Mouse (Mus musculus) kidney, adult 2 months (tissue): Measurements from ENCODE around the gene Cntn5. TPM values are rescaled to one million over a fixed set of nuclear protein-coding genes. Genes with fewer than 3 reads are reported as not detected.

Source experiments
- DNase-seq: peaks from one replicate; pipeline ENCODE4 v3.0.0; 2021
- H3K27ac ChIP-seq: fragments of 200-500 bp; 2 replicates; pipeline ENCODE4 v1.5.1; 2012; ENCODE audit warnings: low read depth, low read length, control low read depth, inconsistent platforms; ENCODE audit not compliant: insufficient read depth
- H3K27me3 ChIP-seq: fragments of 200-500 bp; replicated peaks from 2 replicates; pipeline ENCODE4 v1.6.1; 2012; ENCODE audit warnings: mild to moderate bottlenecking, moderate library complexity, low read length, inconsistent platforms; ENCODE audit not compliant: control insufficient read depth, insufficient read depth
- H3K36me3 ChIP-seq: fragments of 200-500 bp; 2 replicates; pipeline ENCODE4 v1.6.1; 2012; ENCODE audit warnings: mild to moderate bottlenecking, moderate library complexity, low read length, inconsistent platforms; ENCODE audit not compliant: control insufficient read depth, insufficient read depth
- H3K4me1 ChIP-seq: fragments of 200-500 bp; 2 replicates; pipeline ENCODE4 v1.6.1; 2011; ENCODE audit warnings: low read length; ENCODE audit not compliant: control insufficient read depth, insufficient read depth
- H3K4me3 ChIP-seq: fragments of 200-500 bp; 2 replicates; pipeline ENCODE4 v1.5.1; 2011; ENCODE audit warnings: mild to moderate bottlenecking, low read depth, low read length, control low read depth; ENCODE audit not compliant: insufficient read depth
- CTCF ChIP-seq: fragments of 200-500 bp; conservative IDR thresholded peaks from 2 replicates; pipeline ENCODE4 v1.5.1; 2011; ENCODE audit warnings: low read depth, mild to moderate bottlenecking, control low read depth, low read length, moderate library complexity, mixed read lengths; ENCODE audit not compliant: insufficient read depth, insufficient read length
- POLR2A ChIP-seq: fragments of 200-500 bp; IDR thresholded peaks from one replicate; pipeline ENCODE4 v1.6.1; 2011; ENCODE audit warnings: low read depth, low read length, control low read depth
- WGBS: fragments of 180-500 bp; shearing (Covaris S2); methylation state at CpG from one replicate; pipeline ENCODE4 v1.1.7; 2018; 5-methylcytosine and 5-hydroxymethylcytosine counted together
- polyA plus RNA-seq: library from polyadenylated mRNA; depleted of rRNA; stranded (reverse); fragments of >200 nt; gene quantifications from 2 replicates; pipeline ENCODE4 v1.2.3, GENCODE M21; 2012

Gene Cntn5
- polyA plus RNA-seq, 1 experiment = 0.09 TPM

- WGBS = 73% methylated on average over 5 of the region's 5 CpGs
- DNase-seq = no peak
- TF ChIP-seq CTCF = no peak
- TF ChIP-seq POLR2A = no peak
- no peaks in the 10 kb centered on the region for H3K4me1 ChIP-seq
- no peaks in the 10 kb centered on the region for H3K27me3 ChIP-seq
- H3K27ac ChIP-seq = no peak overlapping the region
- no peaks in the 10 kb centered on the region for H3K36me3 ChIP-seq
- H3K4me3 ChIP-seq = no peak overlapping the region
Observed at GRCm38 (mm10) chr9:10532248-10532647, 372.3 kb downstream of the Cntn5 start.

GRCm38 (mm10) chr9:10531087-10531486, 373.5 kb downstream of the Cntn5 start:
- no peaks in the 10 kb centered on the region for H3K4me1 ChIP-seq
- no peaks in the 10 kb centered on the region for H3K27me3 ChIP-seq
- TF ChIP-seq CTCF (no peak), POLR2A (no peak)
- H3K4me3 ChIP-seq = no peak overlapping the region
- no peaks in the 10 kb centered on the region for H3K36me3 ChIP-seq
- no peak overlapping the region for H3K27ac ChIP-seq
- no peak for DNase-seq
- WGBS = 86% methylated on average over 2 of the region's 2 CpGs

GRCm38 (mm10) chr9:10529528-10529927, 375.0 kb downstream of the Cntn5 start:
- TF ChIP-seq POLR2A (no peak), CTCF (no peak)
- no peak overlapping the region for H3K27ac ChIP-seq
- no peak overlapping the region for H3K4me3 ChIP-seq
- H3K27me3 ChIP-seq = no peaks in the 10 kb centered on the region
- H3K4me1 ChIP-seq = no peaks in the 10 kb centered on the region
- no peaks in the 10 kb centered on the region for H3K36me3 ChIP-seq
- DNase-seq = no peak
- 79% methylated on average over 4 of the region's 4 CpGs for WGBS

- Histone ChIP-seq H3K27ac (no peak overlapping the region), H3K4me1 (no peaks in the 10 kb centered on the region), H3K27me3 (no peaks in the 10 kb centered on the region), H3K4me3 (no peak overlapping the region), H3K36me3 (no peaks in the 10 kb centered on the region)
- 79% methylated on average over 1 of the region's 1 CpGs for WGBS
- no peak for DNase-seq
- TF ChIP-seq POLR2A (no peak), CTCF (no peak)
Observed at GRCm38 (mm10) chr9:10529113-10529512, 375.5 kb downstream of the Cntn5 start.

GRCm38 (mm10) chr9:10528692-10529091, 375.9 kb downstream of the Cntn5 start:
- Histone ChIP-seq H3K4me3 (no peak overlapping the region), H3K36me3 (no peaks in the 10 kb centered on the region), H3K27me3 (no peaks in the 10 kb centered on the region), H3K27ac (no peak overlapping the region), H3K4me1 (no peaks in the 10 kb centered on the region)
- no peak for TF ChIP-seq CTCF
- no peak for TF ChIP-seq POLR2A
- 80% methylated on average over 5 of the region's 5 CpGs for WGBS
- no peak for DNase-seq

- Histone ChIP-seq H3K4me3 (no peak overlapping the region), H3K36me3 (no peaks in the 10 kb centered on the region), H3K27ac (no peak overlapping the region), H3K27me3 (no peaks in the 10 kb centered on the region), H3K4me1 (no peaks in the 10 kb centered on the region)
- TF ChIP-seq POLR2A (no peak), CTCF (no peak)
- DNase-seq = no peak
- 50% methylated on average over 7 of the region's 7 CpGs for WGBS
Observed at GRCm38 (mm10) chr9:10525915-10526667, 378.5 kb downstream of the Cntn5 start.

- Histone ChIP-seq H3K36me3 (no peaks in the 10 kb centered on the region), H3K4me3 (no peak overlapping the region), H3K27me3 (no peaks in the 10 kb centered on the region), H3K4me1 (no peaks in the 10 kb centered on the region), H3K27ac (no peak overlapping the region)
- no peak for DNase-seq
- 61% methylated on average over 4 of the region's 4 CpGs for WGBS
- no peak for TF ChIP-seq CTCF
- TF ChIP-seq POLR2A = no peak
Observed at GRCm38 (mm10) chr9:10522604-10523003, 382.0 kb downstream of the Cntn5 start.
